ENCODE assay signal across 19 mouse cellular contexts in the genomic region with DNA sequence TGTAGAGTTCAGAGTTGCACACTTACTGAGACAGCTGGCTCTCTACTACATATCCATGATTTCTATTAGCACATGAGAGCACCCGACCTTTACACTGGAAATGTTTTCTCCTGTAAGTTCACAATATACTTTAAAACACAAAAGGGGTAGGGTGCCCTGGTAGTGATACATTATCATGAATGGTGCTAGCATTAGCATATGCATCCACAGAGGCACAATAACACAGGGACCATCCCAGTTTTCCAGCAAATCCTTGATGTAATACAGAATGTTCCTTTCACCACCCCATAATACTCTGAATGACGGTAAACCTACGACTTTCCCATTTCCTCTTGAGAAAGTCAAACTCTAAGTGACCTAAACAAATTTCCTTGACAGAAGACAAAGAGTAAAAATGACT.
"Had no signal": no experiment of that assay in that cellular context is flagged by ENCODE, and none has a peak within 500 bp of the region (broad histone marks: within the 10 kb centered on the region; RNA-seq: fewer than 3 reads in every experiment).

No protein-coding gene starts in this region.

- H3K36me3 ChIP-seq: limb, embryonic 12.5 days; limb, embryonic 15.5 days; liver, embryonic 12.5 days; liver, embryonic 15.5 days; lung, embryonic 15.5 days; midbrain, embryonic 10.5 days; midbrain, embryonic 13.5 days; neural tube, embryonic 13.5 days; stomach, embryonic 15.5 days had no signal

- H3K9me3 ChIP-seq: limb, embryonic 12.5 days; limb, embryonic 15.5 days; liver, embryonic 12.5 days; liver, embryonic 15.5 days; lung, embryonic 15.5 days; midbrain, embryonic 10.5 days; midbrain, embryonic 13.5 days; neural tube, embryonic 13.5 days; stomach, embryonic 15.5 days had no signal

- ATAC-seq: intestine, embryonic 16.5 days; liver, embryonic 12.5 days; midbrain, embryonic 13.5 days; midbrain, embryonic 16.5 days had no signal

- H3K4me1 ChIP-seq: limb, embryonic 15.5 days; liver, embryonic 12.5 days; liver, embryonic 15.5 days; lung, embryonic 15.5 days; megakaryocyte, embryonic 14.5 days; midbrain, embryonic 10.5 days had no signal

- H3K27me3 ChIP-seq: limb, embryonic 15.5 days; liver, embryonic 12.5 days; liver, embryonic 15.5 days; lung, embryonic 15.5 days; megakaryocyte, embryonic 14.5 days; neural tube, embryonic 13.5 days; stomach, embryonic 15.5 days had no signal

- H3K9ac ChIP-seq: limb, embryonic 12.5 days; limb, embryonic 15.5 days; liver, embryonic 12.5 days; liver, embryonic 15.5 days; lung, embryonic 15.5 days; midbrain, embryonic 13.5 days; neural tube, embryonic 13.5 days; stomach, embryonic 15.5 days had no signal

- DNase-seq: lung, adult 18-20 months; lung, postnatal 10 days; lung, postnatal 36 days; right cerebral cortex, postnatal 25 days; spleen, adult 18-20 months; thymus, postnatal 25 days had no signal

- H3K27ac ChIP-seq: limb, embryonic 12.5 days; limb, embryonic 15.5 days; liver, embryonic 12.5 days; liver, embryonic 15.5 days; lung, embryonic 15.5 days; midbrain, embryonic 10.5 days; midbrain, embryonic 13.5 days; neural tube, embryonic 13.5 days; stomach, embryonic 15.5 days had no signal

- H3K4me3 ChIP-seq: limb, embryonic 12.5 days; limb, embryonic 15.5 days; liver, embryonic 12.5 days; liver, embryonic 15.5 days; lung, embryonic 15.5 days; megakaryocyte, embryonic 14.5 days; midbrain, embryonic 10.5 days; midbrain, embryonic 13.5 days; myocyte; neural tube, embryonic 13.5 days; stomach, embryonic 15.5 days had no signal

- H3K4me2 ChIP-seq: limb, embryonic 12.5 days; limb, embryonic 15.5 days; liver, embryonic 12.5 days; liver, embryonic 15.5 days; lung, embryonic 15.5 days; midbrain, embryonic 13.5 days; neural tube, embryonic 13.5 days; stomach, embryonic 15.5 days had no signal
